Mouse (Mus musculus) embryonic facial prominence, embryonic 10.5 days (tissue): ENCODE data around the gene Gm3317. TPM values are rescaled to one million over a fixed set of nuclear protein-coding genes. Genes with fewer than 3 reads are reported as not detected.
"Not testable (repeated sequence)": the region's sequence is repeated elsewhere in the genome, so short reads cannot be mapped to it uniquely, and the experiment has no call there.

Experiments used
- DNase-seq: peaks from one replicate; pipeline ENCODE4 v3.0.0-alpha.2; 2017; ENCODE audit warnings: low spot score
- H3K27ac ChIP-seq: fragments of 300-500 bp; sonication (generic); replicated peaks from 2 replicates; pipeline ENCODE4 v1.5.1; 2016; ENCODE audit warnings: mild to moderate bottlenecking
- H3K27me3 ChIP-seq: fragments of 300-500 bp; sonication (generic); replicated peaks from 2 replicates; pipeline ENCODE4 v1.6.1; 2016; ENCODE audit warnings: low read depth, mild to moderate bottlenecking; ENCODE audit not compliant: poor library complexity, severe bottlenecking
- H3K36me3 ChIP-seq: fragments of 300-500 bp; sonication (generic); replicated peaks from 2 replicates; pipeline ENCODE4 v1.6.1; 2016; ENCODE audit warnings: mild to moderate bottlenecking, moderate library complexity
- H3K4me1 ChIP-seq: fragments of 300-500 bp; sonication (generic); 2 replicates; pipeline ENCODE4 v1.6.1; 2016
- H3K4me3 ChIP-seq: fragments of 300-500 bp; sonication (generic); 2 replicates; pipeline ENCODE4 v1.5.1; 2016; ENCODE audit warnings: mild to moderate bottlenecking, moderate library complexity
- H3K9me3 ChIP-seq: fragments of 300-500 bp; sonication (generic); 2 replicates; pipeline ENCODE4 v1.6.1; 2016; ENCODE audit warnings: mild to moderate bottlenecking
- WGBS: fragments of 180-500 bp; shearing (Covaris S2); methylation state at CpG from one replicate; pipeline ENCODE4 v1.1.7; 2016; 5-methylcytosine and 5-hydroxymethylcytosine counted together
- polyA plus RNA-seq: library from polyadenylated mRNA; unstranded; fragments of >200 nt; fragmentation: Nextera tagmentation; extraction: Ambion mirVana; gene quantifications from 2 replicates; pipeline ENCODE4 v1.2.1, GENCODE M21; 2016

The Gm3317 gene
- not detected in 2 replicates for polyA plus RNA-seq

DNA sequence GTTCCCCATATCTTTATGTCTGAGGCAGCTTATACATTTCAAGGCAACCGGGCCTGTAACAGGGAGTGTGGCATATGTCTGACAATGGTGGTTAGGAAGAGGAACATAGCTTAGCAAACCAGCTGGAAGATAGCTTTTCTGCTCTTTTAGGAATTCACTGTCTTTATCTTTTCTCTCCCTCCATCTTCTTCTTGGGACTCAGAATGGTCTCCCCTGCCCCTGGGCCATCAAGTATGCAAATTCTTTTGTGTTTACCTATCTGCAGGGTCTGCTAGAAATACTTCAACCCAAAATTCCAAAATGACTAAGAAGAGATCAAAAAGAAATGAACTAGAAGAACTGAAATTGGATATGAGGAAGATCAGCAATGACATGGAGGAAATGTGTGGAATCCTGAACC is at the start of gene Gm3317:
TSS of gene Gm3317 (plus strand) at position 301 of the 400 bp plus-strand sequence.
- not testable (repeated sequence) for H3K27me3 ChIP-seq, DNase-seq, H3K4me3 ChIP-seq, H3K4me1 ChIP-seq, H3K27ac ChIP-seq, H3K36me3 ChIP-seq, H3K9me3 ChIP-seq
- no CpG with 5 or more reads among the region's 1 CpGs for WGBS

DNA sequence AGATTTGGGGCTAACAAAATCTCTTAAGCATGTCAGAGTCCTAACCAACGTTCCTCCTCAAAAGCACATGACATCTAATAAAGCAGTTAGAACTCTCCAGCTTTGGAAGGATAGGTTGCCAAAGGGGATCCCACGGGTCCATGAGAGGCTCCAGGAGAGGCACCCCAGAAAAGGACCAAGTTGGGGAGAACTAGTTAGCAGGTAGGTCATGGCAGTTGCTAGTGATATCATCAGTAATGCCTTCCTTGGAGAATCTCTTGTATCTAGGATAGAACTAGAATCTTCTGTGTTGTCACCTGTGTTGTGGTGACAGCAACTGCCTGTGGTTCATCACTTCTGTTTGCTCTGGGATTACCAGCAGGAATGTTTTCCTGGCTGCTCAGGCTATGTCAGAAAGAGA is 33.1 kb upstream of the Gm3317 start, which contains the start of gene Gm8279:
TSS of gene Gm8279 (plus strand) at position 301 of the 400 bp plus-strand sequence.
- H3K4me1 ChIP-seq, H3K36me3 ChIP-seq, H3K9me3 ChIP-seq, H3K4me3 ChIP-seq, DNase-seq, H3K27me3 ChIP-seq, H3K27ac ChIP-seq: not testable (repeated sequence)
- 91% methylated on average over 2 of the region's 2 CpGs for WGBS

DNA sequence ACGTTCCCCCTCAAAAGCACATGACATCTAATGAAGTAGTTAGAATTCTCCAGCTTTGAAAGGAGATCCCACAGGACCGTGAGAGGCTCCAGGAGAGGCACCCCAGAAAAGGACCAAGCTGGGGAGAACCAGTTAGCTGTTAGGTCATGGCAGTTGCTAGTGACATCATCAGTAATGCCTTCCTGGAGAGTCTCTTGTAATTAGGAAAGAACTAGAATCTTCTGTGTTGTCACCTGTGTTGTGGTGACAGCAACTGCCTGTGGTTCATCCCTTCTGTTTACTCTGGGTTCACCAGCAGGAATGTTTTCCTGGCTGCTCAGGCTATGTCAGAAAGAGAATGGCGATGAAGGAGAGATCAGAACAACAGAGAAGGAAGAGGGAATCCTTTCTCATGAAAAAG is 21.2 kb downstream of the Gm3317 start, which contains the start of gene Gm8271:
TSS of gene Gm8271 (plus strand) at position 301 of the 400 bp plus-strand sequence.
- no CpG with 5 or more reads among the region's 3 CpGs for WGBS
- H3K36me3 ChIP-seq, H3K27ac ChIP-seq: not testable (repeated sequence)

More for the DNA sequence above, 21.2 kb downstream of the Gm3317 start, which contains the start of gene Gm8271:
- not testable (repeated sequence) for H3K4me1 ChIP-seq, H3K4me3 ChIP-seq, H3K27me3 ChIP-seq, DNase-seq, H3K9me3 ChIP-seq

Other genes starting within 250 kb of the Gm3317 start
- not detected in 2 replicates for gene Gm8297, start 180.6 kb upstream of the Gm3317 start, polyA plus RNA-seq
- gene Gm3298, start 148.6 kb upstream of the Gm3317 start, polyA plus RNA-seq: 1.0 TPM in 1 of 2 replicates, not detected in the other
- not detected in 2 replicates for gene 4930555G01Rik, start 113.9 kb upstream of the Gm3317 start, polyA plus RNA-seq
- 1.8 and 1.9 TPM in 2 replicates for gene Gm8281, start 93.5 kb upstream of the Gm3317 start, polyA plus RNA-seq
- not detected in 2 replicates for gene Gm8279, start 33.0 kb upstream of the Gm3317 start, polyA plus RNA-seq
- not detected in 2 replicates for gene Gm8271, start 21.3 kb downstream of the Gm3317 start, polyA plus RNA-seq
- gene Gm3526, start 96.0 kb downstream of the Gm3317 start, polyA plus RNA-seq: not detected in 2 replicates
- gene Gm3542, start 170.4 kb downstream of the Gm3317 start, polyA plus RNA-seq: not detected in 2 replicates
- 0.22 TPM in 1 of 2 replicates, not detected in the other for gene Gm3500, start 224.5 kb downstream of the Gm3317 start, polyA plus RNA-seq